In the genomic region with DNA sequence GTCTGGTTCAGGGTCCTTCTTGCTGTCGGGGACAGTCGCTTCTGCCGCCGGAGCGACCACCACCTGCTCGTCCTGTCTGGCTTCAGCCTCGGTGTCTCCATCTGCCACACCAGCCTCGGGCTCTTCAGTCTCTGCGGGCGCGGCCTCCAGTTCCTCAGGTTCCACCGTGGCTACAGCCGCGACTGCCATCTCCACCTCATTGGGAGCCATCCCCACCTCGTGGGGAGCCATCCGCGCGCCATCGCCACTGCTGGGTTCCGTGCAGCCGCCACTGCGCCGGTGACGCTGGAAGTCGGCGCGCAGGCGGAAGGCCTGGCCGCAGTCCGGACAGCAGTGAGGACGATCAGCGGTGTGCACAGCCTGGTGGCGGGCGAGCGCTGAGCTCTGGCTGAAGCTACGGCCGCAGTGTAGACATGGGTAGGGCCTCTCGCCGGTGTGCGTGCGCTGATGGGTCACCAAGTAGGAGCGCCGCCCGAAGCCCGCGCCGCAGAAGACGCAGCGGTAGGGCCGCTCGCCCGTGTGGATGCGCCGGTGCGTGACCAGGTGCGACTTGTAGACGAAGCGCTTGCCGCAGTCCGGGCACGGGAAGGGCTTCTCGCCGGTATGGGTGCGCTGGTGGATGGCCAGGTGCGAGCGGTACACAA, we compare ENCODE assay signal across 9 mouse cellular contexts. TPM values are rescaled to one million over a fixed set of nuclear protein-coding genes. Genes with fewer than 3 reads are reported as not detected.
DNase-seq lines count a peak whose midpoint lies in the region; ATAC-seq lines count a peak whose summit lies in the region.
"Had no signal": no experiment of that assay in that cellular context is flagged by ENCODE, and none has a peak within 500 bp of the region (broad histone marks: within the 10 kb centered on the region; RNA-seq: fewer than 3 reads in every experiment).

No protein-coding gene starts in this region.

- WGBS in kidney, embryonic 15.5 days = 14% methylated on average over 66 of the region's 66 CpGs
- WGBS in forebrain, embryonic 10.5 days = 3% methylated on average over 66 of the region's 66 CpGs
- 4% methylated on average over 66 of the region's 66 CpGs for WGBS in midbrain, embryonic 11.5 days

- intact Hi-C loops in left cerebral cortex, postnatal 10 days (cut with DNase I) = no loop called here

- peaks cover 27% of the 10 kb centered on the region for H3K4me1 ChIP-seq in kidney, embryonic 15.5 days
- H3K4me1 ChIP-seq in forebrain, embryonic 10.5 days = peaks cover 25% of the 10 kb centered on the region
- H3K4me1 ChIP-seq in midbrain, embryonic 11.5 days (ENCODE audit: control insufficient read depth, insufficient read depth, low read length) = peaks cover 14% of the 10 kb centered on the region

- DNase-seq in kidney, postnatal 14 days = no peak
- DNase-seq in ZHBTc4 (ENCODE audit: low read depth, low spot score) = peak; percentile 66
- peak; percentile 40 for DNase-seq in forebrain, embryonic 10.5 days (ENCODE audit: extremely low spot score, low spot score)
- no peak for DNase-seq in midbrain, embryonic 11.5 days (ENCODE audit: low spot score, missing footprints)
- DNase-seq in left cerebral cortex, postnatal 10 days (ENCODE audit: extremely low spot score in 1 of 2, low spot score in 2 of 2) = no peak
- no peak for DNase-seq in adipocyte (ENCODE audit: low spot score)
- no peak for DNase-seq in thymus, postnatal 14 days

- H3K36me3 ChIP-seq in kidney, embryonic 15.5 days = peaks cover 34% of the 10 kb centered on the region
- H3K36me3 ChIP-seq in forebrain, embryonic 10.5 days (replicated peaks) = peaks cover 81% of the 10 kb centered on the region
- H3K36me3 ChIP-seq in midbrain, embryonic 11.5 days (ENCODE audit: control insufficient read depth, insufficient read depth, low read length) = peaks cover 10% of the 10 kb centered on the region; the same call in 1 of the 2 replicates

- peaks cover 85% of the 10 kb centered on the region for H3K27me3 ChIP-seq in kidney, embryonic 15.5 days
- H3K27me3 ChIP-seq in forebrain, embryonic 10.5 days (ENCODE audit: poor library complexity, severe bottlenecking) = peaks cover 94% of the 10 kb centered on the region
- peaks cover 65% of the 10 kb centered on the region for H3K27me3 ChIP-seq in midbrain, embryonic 11.5 days (ENCODE audit: control insufficient read depth, insufficient read depth, low read length)

- no peak overlapping the region for H3K27ac ChIP-seq in kidney, embryonic 15.5 days
- H3K27ac ChIP-seq in forebrain, embryonic 10.5 days = no peak overlapping the region
- no peak overlapping the region for H3K27ac ChIP-seq in midbrain, embryonic 11.5 days (ENCODE audit: low read depth, low read length)

- H3K9ac ChIP-seq in kidney, embryonic 15.5 days = no peak overlapping the region
- no peak overlapping the region for H3K9ac ChIP-seq in midbrain, embryonic 11.5 days (ENCODE audit: low read length)

- ATAC-seq in kidney, embryonic 15.5 days (replicated peaks; ENCODE audit: low FRiP score) = peak; percentile 41
- ATAC-seq in midbrain, embryonic 11.5 days (ENCODE audit: low FRiP score) = 0 out of 2 replicates have a peak, but pooled peaks have one; percentile 22

- H3K4me2 ChIP-seq in kidney, embryonic 15.5 days = peak overlapping the region; percentile 90
- H3K4me2 ChIP-seq in midbrain, embryonic 11.5 days = no peak overlapping the region

- H3K4me3 ChIP-seq in kidney, embryonic 15.5 days (replicated peaks) = peak overlapping the region; percentile 49
- peak overlapping the region; percentile 49 for H3K4me3 ChIP-seq in forebrain, embryonic 10.5 days
- H3K4me3 ChIP-seq in midbrain, embryonic 11.5 days (ENCODE audit: low read depth, low read length) = peak overlapping the region; percentile 35; the same call in 1 of the 2 replicates

- no peaks in the 10 kb centered on the region for H3K9me3 ChIP-seq in kidney, embryonic 15.5 days (replicated peaks)
- H3K9me3 ChIP-seq in forebrain, embryonic 10.5 days = no peaks in the 10 kb centered on the region
- H3K9me3 ChIP-seq in midbrain, embryonic 11.5 days (ENCODE audit: control insufficient read depth, low read length) = no peaks in the 10 kb centered on the region

RNA-seq across cellular contexts. Expression of a gene that starts 15.2 kb away (rescaled TPM):
- polyA plus RNA-seq in kidney, embryonic 15.5 days (2015; fragmentation: Nextera tagmentation; extraction: Ambion mirVana) = 3.2 and 3.3 TPM in 2 replicates
- 3.1 and 3.4 TPM in 2 replicates for polyA plus RNA-seq in forebrain, embryonic 10.5 days (2016; fragmentation: Nextera tagmentation; extraction: Ambion mirVana)
- 4.3 and 4.5 TPM in 2 replicates for polyA plus RNA-seq in midbrain, embryonic 11.5 days (2014; fragmentation: Nextera tagmentation; extraction: Ambion mirVana)
- total RNA-seq in left cerebral cortex, postnatal 10 days (2021) = 10 to 100 TPM; 22.6 to 23.6 TPM

RNA-seq across cellular contexts. Expression of a gene that starts 19.6 kb away (rescaled TPM):
- polyA plus RNA-seq in kidney, embryonic 15.5 days (2015; fragmentation: Nextera tagmentation; extraction: Ambion mirVana) = 15.6 and 17.0 TPM in 2 replicates
- polyA plus RNA-seq in forebrain, embryonic 10.5 days (2016; fragmentation: Nextera tagmentation; extraction: Ambion mirVana) = 19.7 and 24.1 TPM in 2 replicates
- 22.0 and 25.9 TPM in 2 replicates for polyA plus RNA-seq in midbrain, embryonic 11.5 days (2014; fragmentation: Nextera tagmentation; extraction: Ambion mirVana)
- 10 to 100 TPM; 21.8 to 26.6 TPM for total RNA-seq in left cerebral cortex, postnatal 10 days (2021)

RNA-seq across cellular contexts. Expression of a gene that starts 27.9 kb away (rescaled TPM):
- polyA plus RNA-seq in kidney, embryonic 15.5 days (2015; fragmentation: Nextera tagmentation; extraction: Ambion mirVana) = not detected in 2 replicates
- not detected in 2 replicates for polyA plus RNA-seq in forebrain, embryonic 10.5 days (2016; fragmentation: Nextera tagmentation; extraction: Ambion mirVana)
- not detected in 2 replicates for polyA plus RNA-seq in midbrain, embryonic 11.5 days (2014; fragmentation: Nextera tagmentation; extraction: Ambion mirVana)
- not detected for total RNA-seq in left cerebral cortex, postnatal 10 days (2021)
- total RNA-seq: liver, adult 2 months had no signal
- polyA plus RNA-seq: liver, adult 2 months had no signal

RNA-seq across cellular contexts. Expression of a gene that starts 38.8 kb away (rescaled TPM):
- 0.08 TPM in 2 replicates for polyA plus RNA-seq in kidney, embryonic 15.5 days (2015; fragmentation: Nextera tagmentation; extraction: Ambion mirVana)
- polyA plus RNA-seq in forebrain, embryonic 10.5 days (2016; fragmentation: Nextera tagmentation; extraction: Ambion mirVana) = not detected in 2 replicates
- 0.08 TPM in 1 of 2 replicates, not detected in the other for polyA plus RNA-seq in midbrain, embryonic 11.5 days (2014; fragmentation: Nextera tagmentation; extraction: Ambion mirVana)
- 10 to 100 TPM; 11.3 to 12.5 TPM for total RNA-seq in left cerebral cortex, postnatal 10 days (2021)

Comparison
In these comparisons a context has a peak if more than half of its experiments do, and no peak if none do; other contexts are left out.
1. DNase-seq: peak in ZHBTc4 (single experiment) and forebrain, embryonic 10.5 days (single experiment); none in kidney, postnatal 14 days (single experiment), midbrain, embryonic 11.5 days (single experiment), left cerebral cortex, postnatal 10 days (0 of 2), adipocyte (single experiment) and thymus, postnatal 14 days (single experiment).
2. Peak in every context shown above with its lines, with median percentiles within 50 percentile points of each other: H3K4me3 ChIP-seq.